Mouse (Mus musculus) limb, embryonic 15.5 days (tissue): Measurements from ENCODE around the gene Ptpn12. TPM values are rescaled to one million over a fixed set of nuclear protein-coding genes. Genes with fewer than 3 reads are reported as not detected.

ENCODE experiments used
- ATAC-seq: fragments of 200-750 bp; cut with Nextera tagmentation; 2 replicates; pipeline ENCODE4 v1.8.0; 2017; ENCODE audit warnings: low read depth, moderate TSS enrichment; ENCODE audit not compliant: insufficient number of reproducible peaks, low FRiP score, low TSS enrichment
- H3K27ac ChIP-seq: fragments of 300-500 bp; sonication (generic); 2 replicates; pipeline ENCODE4 v1.5.1; 2015; ENCODE audit warnings: moderate library complexity, mild to moderate bottlenecking, inconsistent platforms
- H3K27me3 ChIP-seq: fragments of 300-500 bp; sonication (generic); 2 replicates; pipeline ENCODE4 v1.6.1; 2015; ENCODE audit warnings: inconsistent platforms
- H3K36me3 ChIP-seq: fragments of 300-500 bp; sonication (generic); 2 replicates; pipeline ENCODE4 v1.6.1; 2015; ENCODE audit warnings: inconsistent platforms
- H3K4me1 ChIP-seq: fragments of 300-500 bp; sonication (generic); 2 replicates; pipeline ENCODE4 v1.6.1; 2015; ENCODE audit warnings: inconsistent platforms
- H3K4me2 ChIP-seq: fragments of 300-500 bp; sonication (generic); 2 replicates; pipeline ENCODE4 v1.6.1; 2015; ENCODE audit warnings: mild to moderate bottlenecking, inconsistent platforms
- H3K4me3 ChIP-seq: fragments of 300-500 bp; sonication (generic); 2 replicates; pipeline ENCODE4 v1.5.1; 2015; ENCODE audit warnings: mild to moderate bottlenecking, inconsistent platforms
- H3K9ac ChIP-seq: fragments of 300-500 bp; sonication (generic); 2 replicates; pipeline ENCODE4 v1.6.1; 2015; ENCODE audit warnings: inconsistent platforms
- H3K9me3 ChIP-seq: fragments of 300-500 bp; sonication (generic); 2 replicates; pipeline ENCODE4 v1.6.1; 2016; ENCODE audit warnings: inconsistent platforms
- WGBS: fragments of 180-500 bp; shearing (Covaris S2); methylation state at CpG from one replicate; pipeline ENCODE4 v1.1.7; 2015; 5-methylcytosine and 5-hydroxymethylcytosine counted together
- polyA plus RNA-seq: library from polyadenylated mRNA; unstranded; fragments of >200 nt; fragmentation: Nextera tagmentation; extraction: Ambion mirVana; gene quantifications from 2 replicates; pipeline ENCODE4 v1.2.1, GENCODE M21; 2015

Gene Ptpn12
- polyA plus RNA-seq: 20.0 and 21.8 TPM in 2 replicates

- peak within 1 kb of the TSS; percentile 87 for H3K9ac ChIP-seq
- H3K9me3 ChIP-seq: no peaks in the 10 kb centered on the region
- WGBS: under 1% methylated on average over 51 of the region's 73 CpGs
- peak; percentile 97 for ATAC-seq
- H3K36me3 ChIP-seq: no peaks in the 10 kb centered on the region
- H3K4me3 ChIP-seq: peak within 1 kb of the TSS; percentile 97
- H3K4me2 ChIP-seq: peak within 1 kb of the TSS; percentile 70
- H3K27me3 ChIP-seq: no peaks in the 10 kb centered on the region
- H3K4me1 ChIP-seq: peaks cover 3% of the 10 kb centered on the region
- peak within 1 kb of the TSS; percentile 98 for H3K27ac ChIP-seq
Measured at GRCm38 (mm10) chr5:21055820-21056531, at the start of gene Ptpn12. Gene Ptpn12, minus strand, starts transcription at chr5:21055911.

- WGBS: 75% methylated on average over 6 of the region's 6 CpGs
- Histone ChIP-seq H3K4me2 (no peak overlapping the region), H3K4me3 (no peak overlapping the region), H3K4me1 (no peaks in the 10 kb centered on the region), H3K36me3 (no peaks in the 10 kb centered on the region), H3K9ac (no peak overlapping the region), H3K27me3 (no peaks in the 10 kb centered on the region), H3K27ac (no peak overlapping the region), H3K9me3 (no peaks in the 10 kb centered on the region)
- ATAC-seq: no peak
Measured at GRCm38 (mm10) chr5:21091179-21091578, 35.5 kb upstream of the Ptpn12 start.

- 88% methylated on average over 2 of the region's 2 CpGs for WGBS
- no peak overlapping the region for H3K9ac ChIP-seq
- H3K27me3 ChIP-seq: no peaks in the 10 kb centered on the region
- H3K36me3 ChIP-seq: no peaks in the 10 kb centered on the region
- no peak overlapping the region for H3K4me2 ChIP-seq
- no peak overlapping the region for H3K4me3 ChIP-seq
- no peaks in the 10 kb centered on the region for H3K9me3 ChIP-seq
- H3K4me1 ChIP-seq: peaks cover 3% of the 10 kb centered on the region
- no peak overlapping the region for H3K27ac ChIP-seq
- ATAC-seq: no peak
Measured at GRCm38 (mm10) chr5:21057217-21057616, 1.5 kb upstream of the Ptpn12 start.

GRCm38 (mm10) chr5:21056595-21056994 lies 884 bp upstream of the Ptpn12 start:
- Histone ChIP-seq H3K27ac (peak overlapping the region; percentile 98), H3K36me3 (no peaks in the 10 kb centered on the region), H3K4me2 (peak overlapping the region; percentile 47), H3K27me3 (no peaks in the 10 kb centered on the region), H3K4me1 (peaks cover 3% of the 10 kb centered on the region), H3K4me3 (peak overlapping the region; percentile 97), H3K9ac (peak overlapping the region; percentile 33; the same call in 1 of the 2 replicates), H3K9me3 (no peaks in the 10 kb centered on the region)
- 8% methylated on average over 8 of the region's 8 CpGs for WGBS
- ATAC-seq: no peak

GRCm38 (mm10) chr5:21055071-21055819 lies 466 bp downstream of the Ptpn12 start:
- Histone ChIP-seq H3K27ac (peak overlapping the region; percentile 98), H3K4me2 (peak overlapping the region; percentile 70), H3K27me3 (no peaks in the 10 kb centered on the region), H3K9ac (peak overlapping the region; percentile 87), H3K4me3 (peak overlapping the region; percentile 97), H3K4me1 (peaks cover 3% of the 10 kb centered on the region), H3K9me3 (no peaks in the 10 kb centered on the region), H3K36me3 (no peaks in the 10 kb centered on the region)
- WGBS: 1% methylated on average over 66 of the region's 84 CpGs
- no peak; the same call in 1 of the 2 replicates for ATAC-seq

GRCm38 (mm10) chr5:21054472-21055070 lies 1.1 kb downstream of the Ptpn12 start:
- Histone ChIP-seq H3K9ac (peak overlapping the region; percentile 87), H3K27me3 (no peaks in the 10 kb centered on the region), H3K36me3 (no peaks in the 10 kb centered on the region), H3K27ac (peak overlapping the region; percentile 98), H3K4me3 (peak overlapping the region; percentile 97), H3K4me1 (peaks cover 3% of the 10 kb centered on the region), H3K9me3 (no peaks in the 10 kb centered on the region), H3K4me2 (peak overlapping the region; percentile 70)
- no peak for ATAC-seq
- WGBS: under 1% methylated on average over 20 of the region's 20 CpGs

- Histone ChIP-seq H3K4me2 (peak overlapping the region; percentile 70), H3K27ac (no peak overlapping the region; the same call in 1 of the 2 replicates), H3K9me3 (no peaks in the 10 kb centered on the region), H3K9ac (no peak overlapping the region), H3K4me3 (peak overlapping the region; percentile 97), H3K4me1 (peaks cover 3% of the 10 kb centered on the region), H3K27me3 (no peaks in the 10 kb centered on the region), H3K36me3 (no peaks in the 10 kb centered on the region)
- ATAC-seq: no peak
- 70% methylated on average over 3 of the region's 3 CpGs for WGBS
Measured at GRCm38 (mm10) chr5:21053571-21054307, 2.0 kb downstream of the Ptpn12 start.

- H3K9me3 ChIP-seq: no peaks in the 10 kb centered on the region
- ATAC-seq: no peak
- peaks cover 3% of the 10 kb centered on the region for H3K4me1 ChIP-seq
- no peaks in the 10 kb centered on the region for H3K27me3 ChIP-seq
- H3K27ac ChIP-seq: no peak overlapping the region
- H3K36me3 ChIP-seq: no peaks in the 10 kb centered on the region
- no peak overlapping the region for H3K4me2 ChIP-seq
- no peak overlapping the region for H3K4me3 ChIP-seq
- 91% methylated on average over 1 of the region's 1 CpGs for WGBS
- no peak overlapping the region for H3K9ac ChIP-seq
Measured at GRCm38 (mm10) chr5:21052521-21052920, 3.2 kb downstream of the Ptpn12 start.

- H3K27me3 ChIP-seq: no peaks in the 10 kb centered on the region
- no peak overlapping the region for H3K4me2 ChIP-seq
- H3K9ac ChIP-seq: no peak overlapping the region
- peaks cover 3% of the 10 kb centered on the region for H3K4me1 ChIP-seq
- H3K4me3 ChIP-seq: no peak overlapping the region
- no peaks in the 10 kb centered on the region for H3K9me3 ChIP-seq
- no peak for ATAC-seq
- H3K27ac ChIP-seq: no peak overlapping the region
- no peaks in the 10 kb centered on the region for H3K36me3 ChIP-seq
- WGBS: 77% methylated on average over 2 of the region's 2 CpGs
Measured at GRCm38 (mm10) chr5:21050770-21051122, 5.0 kb downstream of the Ptpn12 start.

GRCm38 (mm10) chr5:21050061-21050769 lies 5.5 kb downstream of the Ptpn12 start:
- 80% methylated on average over 6 of the region's 6 CpGs for WGBS
- no peak for ATAC-seq
- no peaks in the 10 kb centered on the region for H3K9me3 ChIP-seq

GRCm38 (mm10) chr5:21049006-21049405 lies 6.7 kb downstream of the Ptpn12 start:
- H3K4me2 ChIP-seq: no peak overlapping the region
- ATAC-seq: no peak

More at GRCm38 (mm10) chr5:21050061-21050769, 5.5 kb downstream of the Ptpn12 start:
- H3K27me3 ChIP-seq: no peaks in the 10 kb centered on the region
- no peak overlapping the region for H3K9ac ChIP-seq
- no peak overlapping the region for H3K4me3 ChIP-seq
- no peak overlapping the region for H3K4me2 ChIP-seq
- no peak overlapping the region for H3K27ac ChIP-seq
- H3K36me3 ChIP-seq: no peaks in the 10 kb centered on the region
- peaks cover 3% of the 10 kb centered on the region for H3K4me1 ChIP-seq

More at GRCm38 (mm10) chr5:21049006-21049405, 6.7 kb downstream of the Ptpn12 start:
- H3K4me3 ChIP-seq: no peak overlapping the region
- H3K9me3 ChIP-seq: no peaks in the 10 kb centered on the region
- H3K27me3 ChIP-seq: no peaks in the 10 kb centered on the region
- 81% methylated on average over 4 of the region's 4 CpGs for WGBS
- peaks cover 3% of the 10 kb centered on the region for H3K4me1 ChIP-seq
- no peak overlapping the region for H3K27ac ChIP-seq
- no peak overlapping the region for H3K9ac ChIP-seq
- 0 out of 2 replicates have a peak, but pooled peaks cover 2% of the 10 kb centered on the region for H3K36me3 ChIP-seq
